In the genomic region with DNA sequence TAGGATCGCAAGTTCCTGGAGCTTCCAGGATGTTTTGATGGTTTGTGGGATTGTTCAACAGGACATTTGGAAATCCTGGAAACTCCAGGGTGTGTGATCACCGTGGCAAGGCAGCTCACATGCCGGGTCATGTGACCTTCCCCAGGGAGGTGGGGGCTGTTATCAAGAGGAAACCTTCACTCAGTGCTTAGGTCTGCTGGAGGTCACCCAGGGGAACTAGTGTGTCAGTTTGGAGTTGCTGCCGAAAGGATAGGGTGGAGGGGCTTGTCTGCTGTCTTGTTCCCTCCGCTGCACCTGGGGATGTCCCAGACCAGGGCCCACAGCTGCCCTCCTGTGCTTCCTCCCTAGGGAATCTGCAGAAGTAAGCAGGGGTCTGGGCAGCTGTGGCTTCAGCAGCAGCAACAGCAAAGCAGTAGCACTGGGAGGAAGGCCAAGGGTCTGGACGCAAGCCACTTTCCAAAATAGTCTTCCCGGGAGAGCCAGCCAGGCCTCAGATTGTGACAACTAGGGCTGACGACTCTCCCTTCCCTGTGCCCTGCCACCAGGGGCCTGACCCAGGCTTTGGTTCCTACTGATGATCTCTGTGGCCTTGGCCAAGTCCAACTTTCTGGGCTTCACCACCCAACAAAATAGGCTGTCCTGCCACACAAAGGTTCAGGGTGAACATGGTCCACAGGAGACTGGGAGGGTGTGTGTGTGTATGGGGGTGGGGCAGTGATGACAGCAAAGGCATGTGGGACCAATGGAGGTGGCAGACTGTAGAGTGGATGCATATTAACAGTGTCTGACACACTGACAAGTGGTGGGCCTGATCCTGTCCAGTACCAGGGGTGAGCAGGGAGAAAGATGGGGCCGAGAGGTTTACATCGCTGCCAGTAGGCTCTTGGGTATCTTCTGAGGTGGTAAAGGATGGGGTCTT, we compare ENCODE assay signal across 8 mouse cellular contexts. TPM values are rescaled to one million over a fixed set of nuclear protein-coding genes. Genes with fewer than 3 reads are reported as not detected.
DNase-seq lines count a peak whose midpoint lies in the region; ATAC-seq and TF ChIP-seq lines count a peak whose summit lies in the region.

No protein-coding gene starts in this region.

- H3K4me1 ChIP-seq in midbrain, embryonic 11.5 days (ENCODE audit: control insufficient read depth, insufficient read depth, low read length): no peaks in the 10 kb centered on the region
- H3K4me1 ChIP-seq in midbrain, embryonic 10.5 days: no peaks in the 10 kb centered on the region
- peaks cover 17% of the 10 kb centered on the region for H3K4me1 ChIP-seq in heart, adult 2 months (ENCODE audit: control insufficient read depth, insufficient read depth, low read length)
- H3K4me1 ChIP-seq in forebrain, embryonic 11.5 days (replicated peaks; ENCODE audit: control insufficient read depth, insufficient read depth, low read length): no peaks in the 10 kb centered on the region

- no peak overlapping the region for H3K4me2 ChIP-seq in midbrain, embryonic 11.5 days
- no peak overlapping the region for H3K4me2 ChIP-seq in forebrain, embryonic 11.5 days (ENCODE audit: low read depth, low read length, severe bottlenecking)

- WGBS in midbrain, embryonic 11.5 days: 84% methylated on average over 10 of the region's 10 CpGs
- WGBS in midbrain, embryonic 10.5 days: 78% methylated on average over 10 of the region's 10 CpGs
- 19% methylated on average over 10 of the region's 10 CpGs for WGBS in heart, adult 2 months
- 81% methylated on average over 10 of the region's 10 CpGs for WGBS in forebrain, embryonic 11.5 days

- TF ChIP-seq EP300 in heart, adult 2 months (IDR thresholded peaks at IDR 0.05; ENCODE audit: insufficient read depth, low read depth, low read length): peak; percentile 87

- H3K4me3 ChIP-seq in midbrain, embryonic 11.5 days (ENCODE audit: low read depth, low read length): no peak overlapping the region
- no peak overlapping the region for H3K4me3 ChIP-seq in midbrain, embryonic 10.5 days
- H3K4me3 ChIP-seq in heart, adult 2 months: peak overlapping the region; percentile 36; the same call in 1 of the 2 replicates
- H3K4me3 ChIP-seq in forebrain, embryonic 11.5 days (ENCODE audit: low read depth, low read length): no peak overlapping the region

- no peaks in the 10 kb centered on the region for H3K79me2 ChIP-seq in heart, adult 2 months (replicated peaks; ENCODE audit: control insufficient read depth, insufficient read depth, low read length)

- no peak; the same call in 1 of the 2 replicates for ATAC-seq in midbrain, embryonic 11.5 days (ENCODE audit: low FRiP score)
- ATAC-seq in forebrain, embryonic 11.5 days (replicated peaks; ENCODE audit: low FRiP score): no peak

- no peak overlapping the region for H3K9ac ChIP-seq in midbrain, embryonic 11.5 days (ENCODE audit: low read length)
- H3K9ac ChIP-seq in heart, adult 2 months (ENCODE audit: low read depth, low read length): peak overlapping the region; percentile 17
- H3K9ac ChIP-seq in forebrain, embryonic 11.5 days (ENCODE audit: low read length): no peak overlapping the region

- H3K9me3 ChIP-seq in midbrain, embryonic 11.5 days (ENCODE audit: control insufficient read depth, low read length): no peaks in the 10 kb centered on the region
- no peaks in the 10 kb centered on the region for H3K9me3 ChIP-seq in midbrain, embryonic 10.5 days (replicated peaks)
- H3K9me3 ChIP-seq in forebrain, embryonic 11.5 days (ENCODE audit: control insufficient read depth, low read length): no peaks in the 10 kb centered on the region

- H3K27ac ChIP-seq in midbrain, embryonic 11.5 days (ENCODE audit: low read depth, low read length): no peak overlapping the region
- no peak overlapping the region for H3K27ac ChIP-seq in midbrain, embryonic 10.5 days (replicated peaks)
- peak overlapping the region; percentile 86 for H3K27ac ChIP-seq in heart, adult 2 months
- no peak overlapping the region for H3K27ac ChIP-seq in forebrain, embryonic 11.5 days (ENCODE audit: low read depth, low read length)

- peak; percentile 68 for DNase-seq in midbrain, embryonic 11.5 days (ENCODE audit: low spot score, missing footprints)
- no peak for DNase-seq in midbrain, embryonic 10.5 days (ENCODE audit: low spot score)
- peak; percentile 87 for DNase-seq in adrenal gland, postnatal 14 days
- DNase-seq in heart, adult 2 months: peak; percentile 87 to 90
- peak; percentile 82 for DNase-seq in kidney, postnatal 10 days
- DNase-seq in ovary, postnatal 14 days (ENCODE audit: low spot score): peak; percentile 59
- no peak for DNase-seq in forebrain, embryonic 11.5 days (ENCODE audit: low spot score)
- DNase-seq in embryo, embryonic 11 days: no peak

- no peaks in the 10 kb centered on the region for H3K27me3 ChIP-seq in midbrain, embryonic 11.5 days (ENCODE audit: control insufficient read depth, insufficient read depth, low read length)
- H3K27me3 ChIP-seq in midbrain, embryonic 10.5 days (ENCODE audit: low read depth, poor library complexity, severe bottlenecking): no peaks in the 10 kb centered on the region
- no peaks in the 10 kb centered on the region for H3K27me3 ChIP-seq in heart, adult 2 months (ENCODE audit: control insufficient read depth, insufficient read depth, low read length)
- no peaks in the 10 kb centered on the region for H3K27me3 ChIP-seq in forebrain, embryonic 11.5 days (ENCODE audit: control insufficient read depth, insufficient read depth, low read length)

- peak; percentile 21; the same call in 1 of the 2 replicates for TF ChIP-seq POLR2A in heart, adult 2 months (IDR thresholded peaks at IDR 0.05; ENCODE audit: insufficient read depth, low read depth, low read length)

- peak; percentile 59 for TF ChIP-seq CTCF in heart, adult 2 months (IDR thresholded peaks at IDR 0.05)

- H3K36me3 ChIP-seq in midbrain, embryonic 11.5 days (ENCODE audit: control insufficient read depth, insufficient read depth, low read length): peaks cover 5% of the 10 kb centered on the region; the same call in 1 of the 2 replicates
- H3K36me3 ChIP-seq in midbrain, embryonic 10.5 days: peaks cover 83% of the 10 kb centered on the region
- H3K36me3 ChIP-seq in heart, adult 2 months (ENCODE audit: control insufficient read depth, insufficient read depth, low read length): no peaks in the 10 kb centered on the region
- H3K36me3 ChIP-seq in forebrain, embryonic 11.5 days (ENCODE audit: control insufficient read depth, insufficient read depth, low read length): peaks cover 3% of the 10 kb centered on the region; the same call in 1 of the 2 replicates

- intact Hi-C loops in heart, adult 2 months (cut with DNase I): loop anchor here (1.0 to 5.0 kb wide), 3 partner anchors 28 to 86 kb away; a partner anchor contains a TSS

RNA-seq across cellular contexts. Expression of a gene that starts 35.9 kb away (rescaled TPM):
- 11.4 and 11.5 TPM in 2 replicates for polyA plus RNA-seq in midbrain, embryonic 11.5 days (2014; fragmentation: Nextera tagmentation; extraction: Ambion mirVana)
- 16.7 and 21.0 TPM in 2 replicates for polyA plus RNA-seq in midbrain, embryonic 10.5 days (2016; fragmentation: Nextera tagmentation; extraction: Ambion mirVana)
- 8.6 and 9.0 TPM in 2 replicates for total RNA-seq in adrenal gland, postnatal 14 days (2021)
- 10 to 100 TPM; 11.8 to 14.5 TPM for total RNA-seq in heart, adult 2 months (2021)
- 36.3 and 56.3 TPM in 2 replicates for polyA plus RNA-seq in heart, adult 2 months (2012; rRNA removed)
- 21.5 and 22.2 TPM in 2 replicates for polyA plus RNA-seq in forebrain, embryonic 11.5 days (2014; fragmentation: Nextera tagmentation; extraction: Ambion mirVana)

Comparison
In these comparisons a context has a peak if more than half of its experiments do, and no peak if none do; other contexts are left out.
1. DNase-seq: peak in midbrain, embryonic 11.5 days (single experiment), adrenal gland, postnatal 14 days (single experiment), heart, adult 2 months (2 of 2), kidney, postnatal 10 days (single experiment) and ovary, postnatal 14 days (single experiment); none in midbrain, embryonic 10.5 days (single experiment), forebrain, embryonic 11.5 days (single experiment) and embryo, embryonic 11 days (single experiment).